Mouse (Mus musculus): ENCODE results near the gene Zfp334.

Gene Zfp334

DNA sequence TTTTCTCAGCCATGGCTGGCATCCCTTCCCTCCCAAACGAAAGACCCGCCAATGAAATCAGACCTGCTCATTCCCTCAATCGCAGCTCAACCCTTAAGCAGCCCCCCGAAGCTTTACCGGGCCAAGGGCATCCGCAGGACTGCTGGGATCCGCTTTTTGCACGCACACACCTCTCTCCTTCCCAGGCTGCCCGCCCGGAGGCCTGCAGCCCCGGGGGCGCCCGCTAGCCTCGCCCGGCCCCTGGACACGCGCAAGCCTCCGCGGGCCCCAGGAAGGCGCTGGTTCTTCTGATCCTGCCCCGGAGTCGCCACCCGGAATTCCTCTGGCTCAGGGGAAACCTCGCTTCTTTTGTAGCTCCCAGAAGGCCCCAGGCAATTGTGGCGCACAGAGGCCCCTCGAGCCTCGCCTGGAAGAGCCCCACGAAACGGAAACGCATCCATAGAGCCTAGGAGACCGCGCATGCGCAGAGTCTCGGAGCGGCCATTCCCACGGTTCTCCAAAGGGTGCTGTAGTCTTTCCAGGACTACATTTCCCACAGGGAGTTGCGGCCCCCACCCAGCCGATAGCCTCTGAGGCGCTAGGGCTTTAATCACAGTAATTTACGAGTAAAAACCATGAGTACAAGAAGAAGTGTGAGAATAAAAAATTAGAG is at the start of gene Zfp334:
Gene Zfp334 (minus strand): TSS at position 416 of the 652 bp plus-strand sequence.
- in situ Hi-C loops (cut with MboI, MseI) = no loop called here

DNA sequence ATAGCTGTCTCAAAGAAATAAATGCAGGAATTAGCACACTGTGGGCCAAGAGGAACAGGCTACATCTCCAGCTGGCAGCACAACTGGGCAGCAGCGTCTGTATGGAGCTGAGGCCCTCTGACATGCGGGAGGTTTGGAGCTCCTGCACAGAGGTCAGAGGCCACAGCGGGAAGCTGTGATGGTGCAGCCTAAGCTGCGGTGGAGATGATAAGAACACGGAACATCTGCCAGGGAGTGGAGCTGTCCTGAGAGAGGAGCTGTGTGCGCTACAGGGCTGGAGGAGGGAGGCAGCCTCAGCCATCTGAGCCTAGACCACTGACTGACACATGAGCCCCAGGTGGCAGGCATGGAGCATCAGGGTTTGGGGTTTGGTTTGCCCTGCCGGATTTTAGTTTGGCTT is 40.6 kb upstream of the Zfp334 start:
- in situ Hi-C loops (cut with MboI, MseI) = no loop called here

DNA sequence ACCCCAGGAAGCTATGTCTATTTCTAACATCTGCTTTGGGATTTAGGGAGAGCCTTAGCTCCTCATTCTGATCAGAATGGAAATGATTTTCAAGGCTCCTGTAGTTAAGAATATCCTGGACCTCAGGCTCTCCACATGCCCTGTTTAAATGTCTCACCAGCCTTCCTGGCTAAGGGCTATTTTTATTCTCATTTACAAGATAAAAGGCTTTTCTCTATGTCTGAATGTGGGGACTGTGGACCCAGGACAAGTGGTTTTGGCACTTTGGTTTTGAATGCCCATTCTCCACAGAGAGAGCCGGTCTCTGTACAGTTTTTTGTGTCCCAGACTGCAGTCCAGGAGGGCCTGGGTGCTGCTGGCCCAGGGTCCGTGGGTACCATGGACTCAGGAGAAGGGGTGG is 32.1 kb upstream of the Zfp334 start:
- in situ Hi-C loops (cut with MboI, MseI) = no loop called here

DNA sequence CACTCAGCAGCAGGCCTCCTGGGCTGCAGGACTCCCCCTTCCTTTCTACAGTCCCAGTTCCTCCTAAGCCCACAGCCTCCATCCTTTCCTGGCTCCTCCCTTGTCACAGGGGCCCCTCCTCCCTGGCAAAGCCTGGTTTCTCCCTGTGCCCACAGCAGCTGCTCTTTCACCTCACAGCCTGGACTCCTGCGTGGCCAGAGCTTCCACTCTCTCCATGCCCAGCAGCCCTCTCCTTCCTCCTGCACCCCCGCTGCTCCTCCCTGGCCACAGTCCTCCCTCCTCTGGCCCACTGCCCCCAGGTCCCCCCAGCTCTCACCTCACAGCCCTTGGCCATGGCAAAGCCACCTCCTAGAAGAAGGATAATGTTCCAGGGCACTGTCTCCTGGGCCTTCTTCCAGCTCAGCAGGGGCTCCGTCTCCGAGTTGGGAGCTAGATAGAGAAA is 31.6 kb upstream of the Zfp334 start:
- in situ Hi-C loops (cut with MboI, MseI) = no loop called here

DNA sequence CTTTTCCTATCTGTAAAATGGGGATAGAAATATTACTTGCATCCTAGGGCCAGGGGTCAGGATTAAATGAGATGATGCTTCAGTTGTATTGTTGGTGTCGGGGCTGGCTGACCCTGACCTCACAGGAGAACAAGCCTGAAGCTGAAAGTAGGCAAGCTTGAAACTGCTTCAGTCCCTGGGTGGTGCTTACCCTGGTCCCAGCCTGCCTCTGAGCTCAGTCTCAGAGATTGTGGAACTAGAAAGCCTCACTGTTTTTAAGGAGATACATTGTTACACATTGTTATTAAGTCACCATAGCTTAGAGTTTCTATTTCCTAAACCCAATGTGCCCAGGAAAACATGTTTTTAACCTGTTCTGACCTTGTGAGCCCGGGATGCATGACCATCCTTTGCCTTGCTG is 30.5 kb upstream of the Zfp334 start:
- in situ Hi-C loops (cut with MboI, MseI) = no loop called here

DNA sequence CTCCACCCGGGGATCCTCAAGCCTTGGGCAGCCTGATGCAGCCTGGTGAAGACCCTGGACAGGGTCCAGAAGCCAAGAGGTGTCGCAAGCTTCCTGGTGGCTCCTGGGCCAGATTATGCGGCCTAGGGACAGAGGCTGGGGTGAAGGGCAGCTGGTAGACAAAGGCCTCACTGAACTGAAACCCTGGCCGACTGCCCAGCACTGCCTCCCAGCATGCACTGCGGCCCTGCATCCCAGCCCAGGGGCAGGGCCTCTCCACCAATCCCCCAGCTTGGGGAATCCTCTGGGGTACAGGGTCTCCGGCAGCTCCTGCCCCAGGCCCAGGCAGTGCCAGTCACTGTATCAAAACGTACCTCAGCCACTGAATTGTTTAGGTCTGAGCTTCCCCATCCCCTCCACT is 29.2 kb upstream of the Zfp334 start:
- in situ Hi-C loops (cut with MboI, MseI) = no loop called here

DNA sequence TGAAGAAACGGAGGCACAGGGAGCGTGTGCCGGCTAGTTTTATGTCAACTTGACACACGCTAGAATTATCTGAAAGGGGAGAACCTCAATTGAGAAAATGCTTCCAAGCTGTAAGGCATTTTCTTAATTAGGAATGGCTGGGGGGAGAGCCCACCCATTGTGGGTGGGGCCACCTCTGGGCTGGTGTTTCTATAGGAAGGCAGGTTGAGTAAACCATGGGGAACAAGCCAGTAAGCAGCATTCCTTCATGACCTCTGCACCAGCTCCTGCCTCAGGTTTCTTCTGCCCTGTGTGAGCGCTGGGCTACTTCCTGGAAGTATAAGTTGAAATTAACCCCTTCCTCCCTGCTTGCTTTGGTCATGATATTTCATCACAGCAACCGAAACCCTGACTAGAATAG is 27.7 kb upstream of the Zfp334 start:
- in situ Hi-C loops (cut with MboI, MseI) = no loop called here

DNA sequence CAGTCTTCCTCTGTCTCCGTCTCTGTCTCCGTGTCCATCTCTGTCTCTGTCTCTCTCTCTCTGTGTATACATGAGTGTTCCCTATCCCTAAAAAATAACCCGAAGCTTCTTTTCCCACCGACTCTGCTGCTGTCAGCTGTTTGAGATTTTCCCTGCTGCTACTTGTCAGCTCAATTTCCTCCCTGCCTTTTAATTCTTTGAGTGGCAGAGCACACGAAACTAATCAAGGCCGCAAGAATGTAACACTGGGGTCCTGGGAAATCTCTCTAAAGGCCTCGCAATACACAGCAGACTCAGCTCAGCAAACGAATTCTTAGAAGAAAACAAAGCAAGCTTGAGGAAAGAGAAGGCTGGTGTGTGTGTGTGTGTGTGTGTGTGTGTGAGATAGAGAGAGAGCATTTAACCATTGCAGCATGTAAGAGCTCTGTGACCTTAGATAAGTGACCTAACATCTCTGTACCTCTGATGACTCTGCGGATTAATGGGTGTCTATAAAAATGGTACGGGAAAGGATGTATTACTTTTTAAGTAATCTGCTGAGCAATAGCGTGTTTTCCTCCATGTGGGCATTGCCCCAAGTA is 27.2 kb upstream of the Zfp334 start:
- in situ Hi-C loops (cut with MboI, MseI) = no loop called here

DNA sequence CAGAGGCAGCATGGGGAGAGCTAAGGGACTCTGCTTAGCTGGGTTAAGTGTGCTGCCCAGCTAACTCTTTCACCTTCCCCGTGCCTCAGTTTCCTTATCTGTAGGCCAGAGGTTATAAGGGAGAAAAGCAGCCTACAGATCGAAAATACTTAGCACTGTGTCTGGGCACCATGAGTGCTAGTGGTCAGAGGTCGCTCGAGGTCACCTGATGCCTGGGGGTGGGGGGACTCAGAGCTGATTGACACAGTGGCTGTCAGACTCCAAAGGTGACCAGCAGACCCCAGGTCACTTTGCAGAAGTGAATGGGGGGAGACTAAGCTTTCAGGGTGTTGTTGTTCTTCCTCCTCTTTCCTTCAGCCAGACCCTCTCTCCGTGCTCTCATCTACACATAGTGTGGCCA is 26.3 kb upstream of the Zfp334 start:
- in situ Hi-C loops (cut with MboI, MseI) = no loop called here

DNA sequence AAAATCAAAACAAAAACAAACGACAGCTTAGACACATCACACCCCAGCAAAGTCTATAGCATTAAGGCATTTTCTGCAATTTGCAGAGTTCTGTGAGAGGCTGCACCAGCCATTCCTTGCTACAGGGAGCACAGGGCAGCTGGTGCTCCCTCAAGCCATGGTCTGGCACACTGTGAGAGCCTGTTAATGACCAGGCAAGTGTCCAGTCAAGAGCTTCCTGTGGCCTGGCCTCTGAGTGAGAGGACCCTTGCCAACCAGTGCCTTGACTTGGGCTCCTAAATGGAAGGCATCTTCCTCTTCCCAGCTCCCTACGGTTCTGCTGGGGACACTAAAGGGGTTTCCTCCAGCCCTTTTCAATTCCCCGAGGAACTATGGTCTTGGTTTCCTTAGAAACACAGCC is 25.8 kb upstream of the Zfp334 start:
- in situ Hi-C loops (cut with MboI, MseI) = no loop called here

DNA sequence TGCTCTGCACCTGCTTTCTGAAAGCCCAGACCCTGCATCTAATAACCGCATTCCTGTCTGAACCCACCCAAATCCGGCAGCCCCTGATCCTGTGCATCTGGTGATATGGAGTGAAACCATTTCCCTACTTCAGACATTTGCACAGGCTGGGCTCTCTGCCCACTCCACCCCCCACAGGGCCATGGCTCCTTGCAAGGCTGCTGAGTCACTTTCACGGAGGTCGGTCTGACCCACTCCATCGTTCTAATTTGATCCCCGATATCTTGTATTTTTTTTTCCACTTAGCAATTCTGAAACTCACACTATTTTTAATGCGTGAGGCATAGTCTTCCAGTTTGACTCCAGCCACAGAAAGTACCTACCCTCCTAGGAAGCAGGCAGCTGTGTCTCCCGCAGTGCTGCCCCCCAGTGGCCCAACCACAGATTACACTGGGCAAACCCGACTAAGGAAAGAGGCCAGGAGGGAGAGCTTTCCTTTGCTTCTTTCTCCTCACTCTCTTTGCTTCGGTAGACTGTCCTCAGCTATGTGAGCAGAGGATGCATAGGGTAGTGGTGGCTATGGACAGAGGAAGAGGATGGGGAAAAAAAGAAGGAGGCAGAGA is 19.7 kb upstream of the Zfp334 start:
- in situ Hi-C loops (cut with MboI, MseI) = no loop called here

DNA sequence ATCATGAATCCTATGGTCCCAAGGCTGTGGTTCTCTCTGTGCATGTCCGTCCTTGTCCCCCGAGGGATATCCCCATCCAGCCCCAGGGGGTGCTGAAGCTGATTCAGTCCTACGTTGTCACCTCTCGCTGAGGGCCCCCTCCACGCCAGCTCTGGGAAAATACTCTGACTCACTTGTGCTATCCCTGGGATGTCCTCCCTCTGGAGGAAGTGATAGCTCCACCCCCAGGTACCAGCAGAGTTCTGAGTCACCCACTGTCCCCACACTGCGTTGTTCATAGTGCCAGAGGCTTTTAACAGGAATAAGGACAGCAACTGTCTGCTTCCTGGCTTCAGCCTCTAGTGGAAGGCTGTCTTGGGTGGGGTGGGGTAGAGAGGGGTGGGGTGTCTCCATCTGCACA is 17.3 kb upstream of the Zfp334 start:
- in situ Hi-C loops (cut with MboI, MseI) = no loop called here

DNA sequence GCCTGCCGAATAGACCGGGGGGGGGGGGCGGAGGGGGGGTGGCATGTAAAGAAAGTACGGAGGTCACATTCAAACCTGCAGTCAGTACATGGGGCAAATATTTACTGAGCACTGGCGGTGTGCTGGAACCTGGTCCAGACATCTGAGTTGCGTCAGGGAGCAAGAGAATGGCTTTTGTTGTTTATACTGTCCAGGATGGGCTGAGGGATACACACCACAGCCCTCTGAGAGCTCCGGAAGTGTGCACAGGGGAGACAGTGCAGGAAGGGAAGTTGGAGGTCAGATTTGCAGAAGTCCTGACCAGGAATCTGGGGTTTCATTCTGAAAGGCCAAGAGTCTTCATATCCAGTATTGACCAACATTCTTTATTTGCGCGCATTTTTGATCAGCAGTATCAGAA is 16.9 kb upstream of the Zfp334 start:
- in situ Hi-C loops (cut with MboI, MseI) = no loop called here

DNA sequence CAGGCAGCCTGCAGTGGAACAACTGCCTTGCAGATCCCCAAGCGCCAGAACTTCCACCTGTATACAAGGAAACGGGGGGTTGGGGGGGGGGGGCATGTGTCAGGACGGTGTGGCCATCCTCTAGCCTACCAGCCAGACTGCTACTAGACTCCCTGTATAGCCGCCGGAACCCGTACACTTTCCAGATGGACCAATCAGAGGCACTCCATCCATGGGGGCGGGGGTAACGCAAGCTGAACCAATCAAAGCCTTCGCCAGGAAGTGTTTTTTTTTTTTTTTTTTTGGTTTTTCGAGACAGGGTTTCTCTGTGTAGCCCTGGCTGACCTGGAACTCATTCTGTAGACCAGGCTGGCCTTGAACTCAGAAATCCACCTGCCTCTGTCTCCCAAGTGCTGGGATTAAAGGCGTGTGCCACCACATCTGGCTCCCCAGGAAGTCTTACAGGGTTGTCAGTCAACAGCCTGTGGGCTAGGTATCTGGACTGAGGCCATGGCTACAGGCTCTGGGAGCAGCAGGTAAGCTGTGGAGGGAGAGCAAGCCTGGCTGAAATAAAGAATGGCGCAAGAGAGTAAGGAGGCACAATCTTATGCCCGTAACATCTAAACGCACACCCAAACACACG is 10.2 kb upstream of the Zfp334 start:
- in situ Hi-C loops (cut with MboI, MseI) = no loop called here

DNA sequence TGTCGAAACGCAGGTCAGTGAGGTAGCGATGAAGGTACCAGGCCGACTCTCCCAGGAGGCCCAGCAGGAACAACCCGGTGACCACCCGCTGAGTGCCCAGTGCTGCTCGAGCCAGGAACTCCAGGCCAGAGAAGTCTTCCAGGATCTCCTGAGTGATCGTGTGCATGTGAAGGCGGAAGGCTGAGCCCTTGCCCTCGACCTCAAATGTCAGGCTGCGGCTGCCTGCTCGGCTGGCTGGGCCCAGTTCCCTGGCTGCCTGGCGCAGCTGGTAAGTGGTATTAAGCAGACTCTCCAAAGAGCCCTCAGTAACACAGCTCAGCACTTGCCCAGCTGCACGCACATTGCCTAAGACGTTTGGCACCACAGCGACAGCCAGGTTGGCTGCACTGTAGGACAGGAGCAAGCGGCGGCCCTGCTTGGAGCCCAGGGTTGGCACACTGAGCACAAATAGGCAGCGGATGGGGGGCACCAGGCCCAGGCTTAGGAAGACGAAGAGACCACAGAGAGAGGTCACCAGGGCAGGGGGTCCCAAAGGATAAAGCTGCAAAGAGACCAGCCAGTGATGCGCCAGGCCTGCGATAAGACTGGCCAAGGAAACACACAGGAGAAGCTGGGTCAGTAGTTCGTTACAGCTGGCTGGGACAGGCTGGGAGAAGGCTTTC is 9.6 kb upstream of the Zfp334 start:
- in situ Hi-C loops (cut with MboI, MseI) = no loop called here

DNA sequence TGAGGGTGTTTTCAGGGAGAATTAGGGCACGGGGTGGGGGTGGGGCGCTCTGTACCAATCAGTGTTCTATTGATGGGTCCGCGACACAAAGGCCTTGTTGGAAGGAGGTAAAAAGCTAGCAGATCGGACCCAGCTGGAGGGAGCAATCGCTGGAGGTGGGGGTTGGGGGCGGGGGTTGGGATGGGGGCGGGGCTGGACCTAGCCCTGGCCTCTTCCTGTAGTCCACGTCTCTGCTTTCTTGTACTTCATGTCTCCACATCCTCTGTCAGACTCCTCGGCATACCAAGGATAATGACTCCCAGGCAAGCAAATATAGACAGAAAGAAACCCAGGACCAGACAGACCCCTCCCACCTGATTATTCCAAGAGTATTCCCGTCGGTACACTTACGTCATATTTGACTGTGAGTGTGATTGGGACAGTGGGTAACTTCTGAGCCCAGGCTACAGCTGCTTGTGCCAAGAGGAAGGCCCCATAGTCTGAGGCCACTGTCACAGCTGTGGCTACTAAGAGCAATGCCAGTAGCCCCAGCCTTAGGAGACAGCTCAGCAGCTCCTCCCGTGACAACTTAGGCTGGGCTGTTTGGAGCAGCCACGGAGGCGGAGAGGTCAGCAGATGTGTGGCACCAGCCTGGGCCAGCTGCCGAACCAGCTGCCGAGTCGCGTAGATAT is 8.9 kb upstream of the Zfp334 start:
- in situ Hi-C loops (cut with MboI, MseI) = no loop called here

DNA sequence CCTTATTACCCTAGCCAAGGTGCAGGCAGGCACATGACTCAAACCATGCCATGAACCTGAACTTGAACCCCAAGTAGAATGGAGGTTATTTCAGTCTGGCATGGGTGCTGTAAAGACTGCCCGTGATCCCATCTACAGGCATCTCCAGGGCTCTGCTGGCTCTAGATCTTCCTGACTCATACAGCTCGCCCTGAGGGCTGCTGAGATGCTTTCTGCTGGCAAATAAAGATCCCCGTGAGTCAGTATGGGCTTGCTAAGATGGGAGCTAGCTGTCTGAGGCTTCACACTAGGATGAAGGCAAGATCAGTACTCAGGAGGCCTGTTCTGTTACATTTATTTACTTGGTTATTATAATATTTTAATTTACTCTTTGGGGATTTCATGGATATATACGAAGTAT is 4.1 kb upstream of the Zfp334 start:
- in situ Hi-C loops (cut with MboI, MseI) = loop anchor here (5.0 kb wide), 1 partner anchor 100 kb away; the partner anchor contains the start of gene Trp53rka

DNA sequence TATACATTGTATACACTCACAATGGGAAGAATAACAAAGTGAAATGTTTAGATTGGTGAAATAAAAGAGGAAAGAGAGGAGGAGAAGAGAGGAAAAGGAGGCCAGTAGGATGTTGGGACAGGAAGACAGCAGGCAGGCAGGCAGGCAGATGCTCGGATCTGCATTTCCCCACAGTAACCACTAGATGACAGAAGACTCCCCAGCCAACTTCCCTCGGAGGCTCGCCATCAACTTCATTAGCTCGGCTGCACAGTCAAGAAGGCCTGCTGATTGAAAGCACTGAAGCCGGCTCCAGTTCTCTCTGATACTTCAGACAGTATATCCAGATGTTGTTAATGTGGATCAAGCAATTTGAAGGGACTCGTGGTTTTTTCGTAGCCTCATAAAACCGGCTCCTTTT is 3.5 kb upstream of the Zfp334 start:
- in situ Hi-C loops (cut with MboI, MseI) = loop anchor here (5.0 kb wide), 1 partner anchor 101 kb away; the partner anchor contains the start of gene Trp53rka

DNA sequence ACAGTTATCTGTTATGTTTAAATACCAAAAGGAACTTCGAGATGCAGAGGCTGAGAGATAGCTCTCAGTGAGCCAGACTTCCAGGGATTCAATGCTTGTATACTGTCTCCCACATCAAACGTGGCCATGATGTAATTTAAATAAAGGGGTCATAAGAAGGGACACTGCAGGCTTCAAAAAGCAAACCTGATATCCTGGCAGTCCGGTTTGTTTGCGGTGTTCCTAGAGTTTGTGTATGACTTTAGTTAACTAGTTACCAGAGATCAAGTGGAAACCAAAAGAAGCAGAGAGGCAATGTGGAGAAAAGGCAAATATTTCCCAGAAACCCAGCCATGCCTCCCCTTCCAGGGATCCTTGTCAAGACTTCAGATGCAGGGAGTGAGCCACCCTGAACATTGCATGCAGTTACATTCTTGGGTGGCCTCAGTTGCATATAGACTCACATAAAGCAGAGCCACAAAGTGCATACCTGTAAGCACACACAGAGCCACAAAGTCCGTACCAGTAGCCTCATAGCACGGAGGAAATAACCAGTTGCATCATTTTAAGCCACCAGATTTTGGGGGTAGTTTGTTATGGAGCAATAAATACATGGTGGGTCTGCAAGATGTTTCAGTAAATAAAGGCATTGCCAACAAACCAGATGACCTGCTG is 1.4 kb upstream of the Zfp334 start:
- in situ Hi-C loops (cut with MboI, MseI) = no loop called here

DNA sequence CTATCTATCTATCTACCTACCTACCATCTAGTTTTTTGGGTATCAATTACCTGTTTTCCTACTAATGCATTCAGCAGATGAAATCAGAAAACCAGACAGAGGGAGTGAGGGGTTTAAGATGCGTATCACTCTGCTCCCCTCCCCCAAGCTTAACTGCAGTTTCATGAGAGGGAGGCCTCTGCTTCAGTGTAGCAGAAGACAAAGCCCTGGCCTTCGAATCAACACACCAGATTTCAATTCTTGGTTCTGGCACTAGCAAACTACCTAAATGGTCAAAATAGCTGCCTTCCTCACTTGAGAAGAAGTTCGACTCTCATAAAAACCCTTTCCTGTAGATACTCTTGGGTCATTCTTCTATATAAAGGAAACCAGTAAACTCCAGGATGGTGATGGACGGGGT is 689 bp downstream of the Zfp334 start:
- in situ Hi-C loops (cut with MboI, MseI) = no loop called here

DNA sequence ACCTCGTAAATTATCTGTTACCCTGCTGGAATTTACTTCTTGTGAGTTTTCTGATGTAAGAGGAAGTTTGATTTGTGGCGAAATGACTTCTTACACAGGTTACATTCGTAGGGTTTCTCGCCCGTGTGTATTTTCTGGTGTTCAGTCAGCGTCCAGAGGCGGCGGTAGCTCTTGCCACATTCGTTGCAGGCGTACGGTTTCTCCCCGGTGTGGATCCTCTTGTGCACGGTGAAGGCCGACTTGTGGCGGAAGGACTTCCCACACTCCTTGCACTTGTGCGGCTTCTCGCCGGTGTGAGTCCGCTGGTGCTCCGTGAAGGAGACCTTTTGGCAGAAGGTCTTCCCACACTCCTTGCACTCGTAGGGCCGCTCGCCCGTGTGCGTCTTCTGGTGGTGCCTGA is 8.0 kb downstream of the Zfp334 start:
- in situ Hi-C loops (cut with MboI, MseI) = no loop called here

All from regulatory T cell (primary cell).